Mouse (Mus musculus): ENCODE results near the gene Il1rl2. TPM values are rescaled to one million over a fixed set of nuclear protein-coding genes. Genes with fewer than 3 reads are reported as not detected.

The Il1rl2 gene
- polyA plus RNA-seq, 1 experiment from 2014 or later, result 6.8 TPM

GRCm38 (mm10) chr1:40404682-40405081 is 80.3 kb downstream of the Il1rl2 start:
- WGBS, result 75% methylated on average over 7 of the region's 7 CpGs
- Histone ChIP-seq H3K9ac (ENCODE audit: low read length) (no peak overlapping the region), H3K27ac (replicated peaks) (no peak overlapping the region), H3K36me3 (ENCODE audit: control insufficient read depth, insufficient read depth, low read length) (no peaks in the 10 kb centered on the region), H3K4me3 (ENCODE audit: low read depth, low read length) (no peak overlapping the region), H3K4me1 (replicated peaks; ENCODE audit: control insufficient read depth, insufficient read depth) (no peaks in the 10 kb centered on the region), H3K27me3 (ENCODE audit: control insufficient read depth, insufficient read depth, low read length) (no peaks in the 10 kb centered on the region), H3K4me2 (replicated peaks; ENCODE audit: low read depth) (no peak overlapping the region), H3K9me3 (ENCODE audit: control insufficient read depth, low read length) (no peaks in the 10 kb centered on the region)
- no peak for DNase-seq (ENCODE audit: low spot score)
- no peak for TF ChIP-seq EP300 (optimal IDR thresholded peaks at IDR 0.05)
- no peak for TF ChIP-seq CTCF (IDR thresholded peaks at IDR 0.05; ENCODE audit: low read depth)
- ATAC-seq (ENCODE audit: low FRiP score, low TSS enrichment), result no peak

- H3K9ac ChIP-seq (ENCODE audit: low read length), result no peak overlapping the region
- H3K4me3 ChIP-seq (ENCODE audit: low read depth, low read length), result no peak overlapping the region
- no peak overlapping the region for H3K27ac ChIP-seq (replicated peaks)
- DNase-seq (ENCODE audit: low spot score) (no peak), ATAC-seq (ENCODE audit: low FRiP score, low TSS enrichment) (no peak)
- no peak overlapping the region for H3K4me2 ChIP-seq (replicated peaks; ENCODE audit: low read depth)
- no peaks in the 10 kb centered on the region for H3K27me3 ChIP-seq (ENCODE audit: control insufficient read depth, insufficient read depth, low read length)
- no peaks in the 10 kb centered on the region for H3K4me1 ChIP-seq (replicated peaks; ENCODE audit: control insufficient read depth, insufficient read depth)
- H3K36me3 ChIP-seq (ENCODE audit: control insufficient read depth, insufficient read depth, low read length), result no peaks in the 10 kb centered on the region
- TF ChIP-seq CTCF (IDR thresholded peaks at IDR 0.05; ENCODE audit: low read depth) (no peak), EP300 (optimal IDR thresholded peaks at IDR 0.05) (no peak)
- no peaks in the 10 kb centered on the region for H3K9me3 ChIP-seq (ENCODE audit: control insufficient read depth, low read length)
- 52% methylated on average over 1 of the region's 1 CpGs for WGBS
Measured at GRCm38 (mm10) chr1:40409882-40410281, 85.5 kb downstream of the Il1rl2 start.

- no peak for TF ChIP-seq CTCF (IDR thresholded peaks at IDR 0.05; ENCODE audit: low read depth)
- no peak for TF ChIP-seq EP300 (optimal IDR thresholded peaks at IDR 0.05)
Measured at GRCm38 (mm10) chr1:40413039-40413438, 88.6 kb downstream of the Il1rl2 start.

GRCm38 (mm10) chr1:40414276-40414675 is 89.9 kb downstream of the Il1rl2 start:
- H3K4me2 ChIP-seq (replicated peaks; ENCODE audit: low read depth), result no peak overlapping the region
- ATAC-seq (ENCODE audit: low FRiP score, low TSS enrichment), result no peak
- TF ChIP-seq CTCF (IDR thresholded peaks at IDR 0.05; ENCODE audit: low read depth), result no peak
- no peak for TF ChIP-seq EP300 (optimal IDR thresholded peaks at IDR 0.05)
- H3K4me1 ChIP-seq (replicated peaks; ENCODE audit: control insufficient read depth, insufficient read depth), result no peaks in the 10 kb centered on the region
- no peak for DNase-seq (ENCODE audit: low spot score)
- H3K4me3 ChIP-seq (ENCODE audit: low read depth, low read length), result no peak overlapping the region
- no peaks in the 10 kb centered on the region for H3K9me3 ChIP-seq (ENCODE audit: control insufficient read depth, low read length)
- no peaks in the 10 kb centered on the region for H3K36me3 ChIP-seq (ENCODE audit: control insufficient read depth, insufficient read depth, low read length)
- 73% methylated on average over 7 of the region's 7 CpGs for WGBS
- no peak overlapping the region for H3K9ac ChIP-seq (ENCODE audit: low read length)
- no peak overlapping the region for H3K27ac ChIP-seq (replicated peaks)
- H3K27me3 ChIP-seq (ENCODE audit: control insufficient read depth, insufficient read depth, low read length), result no peaks in the 10 kb centered on the region

More at GRCm38 (mm10) chr1:40413039-40413438, 88.6 kb downstream of the Il1rl2 start:
- Histone ChIP-seq H3K9ac (ENCODE audit: low read length) (no peak overlapping the region), H3K27ac (replicated peaks) (no peak overlapping the region), H3K9me3 (ENCODE audit: control insufficient read depth, low read length) (no peaks in the 10 kb centered on the region), H3K27me3 (ENCODE audit: control insufficient read depth, insufficient read depth, low read length) (no peaks in the 10 kb centered on the region), H3K36me3 (ENCODE audit: control insufficient read depth, insufficient read depth, low read length) (no peaks in the 10 kb centered on the region), H3K4me2 (replicated peaks; ENCODE audit: low read depth) (no peak overlapping the region), H3K4me1 (replicated peaks; ENCODE audit: control insufficient read depth, insufficient read depth) (no peaks in the 10 kb centered on the region), H3K4me3 (ENCODE audit: low read depth, low read length) (no peak overlapping the region)
- ATAC-seq (ENCODE audit: low FRiP score, low TSS enrichment) (no peak), DNase-seq (ENCODE audit: low spot score) (no peak)
- 96% methylated on average over 1 of the region's 1 CpGs for WGBS

- no peak overlapping the region for H3K9ac ChIP-seq (ENCODE audit: low read length)
- no peak overlapping the region for H3K4me3 ChIP-seq (ENCODE audit: low read depth, low read length)
- ATAC-seq (ENCODE audit: low FRiP score, low TSS enrichment) (no peak), DNase-seq (ENCODE audit: low spot score) (no peak)
- no peaks in the 10 kb centered on the region for H3K9me3 ChIP-seq (ENCODE audit: control insufficient read depth, low read length)
- no peak overlapping the region for H3K4me2 ChIP-seq (replicated peaks; ENCODE audit: low read depth)
- H3K27ac ChIP-seq (replicated peaks), result no peak overlapping the region
- no peak for TF ChIP-seq EP300 (optimal IDR thresholded peaks at IDR 0.05)
- no peak for TF ChIP-seq CTCF (IDR thresholded peaks at IDR 0.05; ENCODE audit: low read depth)
- H3K4me1 ChIP-seq (replicated peaks; ENCODE audit: control insufficient read depth, insufficient read depth), result no peaks in the 10 kb centered on the region
- 60% methylated on average over 7 of the region's 7 CpGs for WGBS
- H3K36me3 ChIP-seq (ENCODE audit: control insufficient read depth, insufficient read depth, low read length), result no peaks in the 10 kb centered on the region
- H3K27me3 ChIP-seq (ENCODE audit: control insufficient read depth, insufficient read depth, low read length), result no peaks in the 10 kb centered on the region
Measured at GRCm38 (mm10) chr1:40414863-40415656, 90.7 kb downstream of the Il1rl2 start.

GRCm38 (mm10) chr1:40417034-40417433 is 92.6 kb downstream of the Il1rl2 start:
- ATAC-seq (ENCODE audit: low FRiP score, low TSS enrichment), result no peak
- H3K27me3 ChIP-seq (ENCODE audit: control insufficient read depth, insufficient read depth, low read length), result no peaks in the 10 kb centered on the region
- H3K27ac ChIP-seq (replicated peaks), result no peak overlapping the region
- H3K4me2 ChIP-seq (replicated peaks; ENCODE audit: low read depth), result no peak overlapping the region
- WGBS, result 81% methylated on average over 2 of the region's 2 CpGs
- no peak overlapping the region for H3K9ac ChIP-seq (ENCODE audit: low read length)
- no peak for TF ChIP-seq CTCF (IDR thresholded peaks at IDR 0.05; ENCODE audit: low read depth)
- no peak for TF ChIP-seq EP300 (optimal IDR thresholded peaks at IDR 0.05)
- no peaks in the 10 kb centered on the region for H3K9me3 ChIP-seq (ENCODE audit: control insufficient read depth, low read length)
- H3K4me3 ChIP-seq (ENCODE audit: low read depth, low read length), result no peak overlapping the region
- no peaks in the 10 kb centered on the region for H3K4me1 ChIP-seq (replicated peaks; ENCODE audit: control insufficient read depth, insufficient read depth)
- no peak for DNase-seq (ENCODE audit: low spot score)
- no peaks in the 10 kb centered on the region for H3K36me3 ChIP-seq (ENCODE audit: control insufficient read depth, insufficient read depth, low read length)

Other genes with a start within 250 kb of the Il1rl2 start
- gene Il1r1, start 99.5 kb upstream of the Il1rl2 start, polyA plus RNA-seq (2015; fragmentation: Nextera tagmentation; extraction: Ambion mirVana), result 7.3 TPM in 2 replicates
- gene Il1rl1, start 105.0 kb downstream of the Il1rl2 start, polyA plus RNA-seq (2015; fragmentation: Nextera tagmentation; extraction: Ambion mirVana), result 0.42 and 0.55 TPM in 2 replicates
- gene Il18r1, start 140.9 kb downstream of the Il1rl2 start, polyA plus RNA-seq (2015; fragmentation: Nextera tagmentation; extraction: Ambion mirVana), result 3.1 and 3.4 TPM in 2 replicates
- gene Il18rap, start 190.8 kb downstream of the Il1rl2 start, polyA plus RNA-seq (2015; fragmentation: Nextera tagmentation; extraction: Ambion mirVana), result 0.15 and 0.16 TPM in 2 replicates